Mouse (Mus musculus) ES-E14 (cell line): Measurements from ENCODE around the gene Lsm10.

Source experiments
- CHD2 ChIP-seq: IDR thresholded peaks from 2 replicates; pipeline ENCODE4 v1.6.1; 2014; ENCODE audit warnings: mild to moderate bottlenecking, low read depth, low read length, inconsistent platforms
- HCFC1 ChIP-seq: IDR thresholded peaks from 2 replicates; pipeline ENCODE4 v1.6.1; 2012; ENCODE audit warnings: low read length, inconsistent platforms, borderline replicate concordance; ENCODE audit not compliant: insufficient read depth
- MAFK ChIP-seq: IDR thresholded peaks from 2 replicates; pipeline ENCODE4 v1.6.1; 2014; ENCODE audit warnings: mild to moderate bottlenecking, low read depth, low read length, inconsistent platforms; ENCODE audit not compliant: insufficient read depth
- ZNF384 ChIP-seq: IDR thresholded peaks from 2 replicates; pipeline ENCODE4 v1.6.1; 2012; ENCODE audit warnings: low read depth, low read length, inconsistent platforms

DNA sequence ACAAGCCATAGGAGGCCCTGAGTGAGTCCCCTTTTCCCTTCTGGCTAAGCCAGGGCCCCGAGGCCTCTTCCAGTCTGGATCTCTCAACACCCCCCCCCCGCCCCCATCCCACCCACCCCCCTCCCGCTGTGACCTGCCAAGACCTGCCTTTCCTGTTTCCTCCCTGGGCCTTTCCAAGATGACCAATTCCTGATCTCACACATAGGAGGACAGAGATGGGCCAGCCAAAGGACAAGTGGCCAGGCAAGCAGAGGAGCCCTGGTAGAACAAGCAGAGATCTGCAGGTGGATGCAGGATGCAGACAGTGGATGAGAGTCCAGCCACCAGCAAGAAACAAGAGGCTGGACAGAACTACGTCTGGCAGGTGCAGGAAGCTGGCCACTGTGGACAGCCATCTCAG is 49.0 kb downstream of the Lsm10 start:
- TF ChIP-seq MAFK (no peak), HCFC1 (no peak), ZNF384 (no peak), CHD2 (no peak)
